Mouse (Mus musculus) central nervous system, embryonic 11.5 days (tissue): ENCODE data around the gene Olfr874. TPM values are rescaled to one million over a fixed set of nuclear protein-coding genes. Genes with fewer than 3 reads are reported as not detected.

Experiments
- polyA plus RNA-seq: library from polyadenylated mRNA; depleted of rRNA; stranded (reverse); fragments of >200 nt; gene quantifications from 2 replicates; pipeline ENCODE4 v1.2.3, GENCODE M21; 2012; rRNA removed

Gene Olfr874
- not detected in 2 replicates for polyA plus RNA-seq

GRCm38 (mm10) chr9:37744806-37745205 lies at the start of gene Olfr874:
Gene Olfr874, plus strand, starts transcription at chr9:37745106.

GRCm38 (mm10) chr9:37716150-37716549 lies 28.8 kb upstream of the Olfr874 start, which contains the start of gene Olfr160:
Gene Olfr160, minus strand, starts transcription at chr9:37716250.

GRCm38 (mm10) chr9:37771759-37772158 lies 26.9 kb downstream of the Olfr874 start, which contains the start of gene Olfr875:
Gene Olfr875, plus strand, starts transcription at chr9:37771857.

Other genes starting within 250 kb of the Olfr874 start
- gene Esam, start 217.0 kb upstream of the Olfr874 start, polyA plus RNA-seq: 22.3 and 22.6 TPM in 2 replicates
- gene Vsig2, start 205.9 kb upstream of the Olfr874 start, polyA plus RNA-seq: 3.1 and 4.1 TPM in 2 replicates
- gene Nrgn, start 192.2 kb upstream of the Olfr874 start, polyA plus RNA-seq: 3.6 and 4.1 TPM in 2 replicates
- gene Siae, start 189.4 kb upstream of the Olfr874 start, polyA plus RNA-seq: 5.0 and 6.0 TPM in 2 replicates
- 9.5 and 32.0 TPM in 2 replicates for gene Spa17, start 131.4 kb upstream of the Olfr874 start, polyA plus RNA-seq
- 61.0 and 73.8 TPM in 2 replicates for gene Tbrg1, start 87.8 kb upstream of the Olfr874 start, polyA plus RNA-seq
- 0.11 and 0.31 TPM in 2 replicates for gene Panx3, start 75.9 kb upstream of the Olfr874 start, polyA plus RNA-seq
- gene Olfr160, start 28.9 kb upstream of the Olfr874 start, polyA plus RNA-seq: not detected in 2 replicates
- gene Olfr875, start 26.8 kb downstream of the Olfr874 start, polyA plus RNA-seq: not detected in 2 replicates
- gene Olfr876, start 57.9 kb downstream of the Olfr874 start, polyA plus RNA-seq: not detected in 2 replicates
- not detected in 2 replicates for gene Olfr877, start 109.2 kb downstream of the Olfr874 start, polyA plus RNA-seq
- not detected in 2 replicates for gene Olfr145, start 151.6 kb downstream of the Olfr874 start, polyA plus RNA-seq
- not detected in 2 replicates for gene Olfr878, start 172.7 kb downstream of the Olfr874 start, polyA plus RNA-seq
- not detected in 2 replicates for gene Olfr881, start 246.7 kb downstream of the Olfr874 start, polyA plus RNA-seq